Mouse (Mus musculus) layer of hippocampus, postnatal 14 days (tissue): ENCODE data around the gene Nubp2. TPM values are rescaled to one million over a fixed set of nuclear protein-coding genes. Genes with fewer than 3 reads are reported as not detected.
A peak's percentile ranks its signal among the peaks of the same experiment; 100 is the strongest.

Source experiments
- DNase-seq, 2 experiments: peaks; one replicate each; pipeline ENCODE4 v3.0.0; 2021 to 2022; ENCODE audit warnings: low spot score in 2 of 2, mixed read lengths in 1 of 2
- long read RNA-seq, 2 experiments: library from polyadenylated mRNA; stranded (forward); transcript quantifications; one replicate each; pipeline ENCODE4 v2.0.0; 2021
- total RNA-seq, 2 experiments: library from RNA; stranded (reverse); gene quantifications; 2 replicates each; pipeline ENCODE4 v1.2.3; 2021

The Nubp2 gene
- 10 to 100 TPM; 37.7 to 43.4 TPM for total RNA-seq
- long read RNA-seq, experiment 1, transcript Nubp2-201 (7 exons, 1,427 nt): major isoform, 27 of 54 reads
- long read RNA-seq, experiment 1, partial matches to known transcripts: 4 of 54 reads
- long read RNA-seq, experiment 1, other reads (novel, unspliced or antisense): 12 of 54 reads
- long read RNA-seq, experiment 2, transcript Nubp2-205 (6 exons, 1,224 nt): minor isoform, 10 of 103 reads
- long read RNA-seq, experiment 2, transcript Nubp2-201 (7 exons, 1,427 nt): major isoform, 62 of 103 reads
- long read RNA-seq, experiment 2, transcript Nubp2-215 (7 exons, 950 nt): minor isoform, 10 of 103 reads
- long read RNA-seq, experiment 2, partial matches to known transcripts: 4 of 103 reads
- long read RNA-seq, experiment 2, other reads (novel, unspliced or antisense): 13 of 103 reads

DNA sequence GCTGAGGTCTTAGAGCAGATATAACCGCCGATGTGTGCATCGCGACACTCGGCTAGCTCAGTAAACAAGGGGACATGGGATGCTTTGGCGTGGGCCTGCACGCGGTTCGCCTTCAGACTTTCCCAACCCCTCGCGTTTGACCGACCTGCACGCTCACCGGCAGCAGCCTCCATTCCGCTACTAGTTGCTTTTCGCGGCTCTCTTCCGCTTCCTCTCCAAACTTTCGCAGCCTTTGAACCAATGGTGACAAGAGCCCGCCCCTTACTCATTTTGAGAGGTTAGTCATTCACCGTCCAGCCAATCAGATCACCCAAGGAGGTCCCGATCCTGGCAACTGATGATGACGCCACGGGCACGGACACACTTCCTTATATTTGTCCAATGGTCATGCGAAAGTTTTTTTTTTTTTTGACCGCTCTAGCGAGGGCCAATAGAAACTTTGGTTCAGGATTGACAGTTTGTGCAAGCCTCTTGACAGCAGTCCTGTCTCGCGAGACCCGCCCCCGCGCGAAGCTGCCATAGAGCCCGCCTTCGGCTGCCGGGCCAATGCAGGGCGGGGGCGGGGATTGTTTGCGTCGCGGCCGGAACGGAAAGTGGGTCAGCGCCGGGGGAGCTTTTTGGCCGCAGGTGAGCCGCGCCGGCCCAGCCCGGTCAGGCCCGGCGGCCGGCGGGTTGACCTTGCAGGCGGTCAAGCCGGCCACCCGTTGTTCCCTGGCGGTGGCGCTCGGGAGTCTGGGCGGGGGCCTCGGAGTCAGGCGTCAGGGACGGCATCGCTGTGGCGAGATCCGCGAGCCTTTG lies at the start of gene Nubp2, which contains the start of gene Spsb3:
Gene Nubp2 (minus strand): TSS at position 216 of the 798 bp plus-strand sequence.
Gene Spsb3 (plus strand): TSS at position 510 of the 798 bp plus-strand sequence.
- peak; percentile 95 to 100 for DNase-seq

GRCm38 (mm10) chr17:24935666-24936065 lies 49.5 kb upstream of the Nubp2 start:
- DNase-seq: no peak

DNA sequence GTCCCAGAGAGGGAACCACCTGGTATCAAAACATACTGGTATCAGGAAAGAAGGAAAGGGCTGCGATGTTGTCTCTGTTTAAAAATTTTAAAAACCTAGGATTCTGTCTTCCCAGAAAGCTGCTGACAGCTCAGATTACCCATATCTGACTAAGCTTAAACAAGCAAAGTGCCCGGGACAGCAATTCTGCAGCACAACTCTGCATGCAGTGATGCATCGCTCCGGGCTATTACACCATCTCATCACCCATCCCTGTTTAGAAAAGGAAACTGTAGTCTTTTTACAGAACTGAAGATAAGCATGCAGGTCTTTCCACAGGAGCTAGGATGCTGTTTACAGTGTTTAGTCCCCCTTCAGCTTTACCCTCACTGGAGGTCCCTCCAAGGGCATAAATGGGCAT lies 48.8 kb upstream of the Nubp2 start:
- DNase-seq: no peak

DNA sequence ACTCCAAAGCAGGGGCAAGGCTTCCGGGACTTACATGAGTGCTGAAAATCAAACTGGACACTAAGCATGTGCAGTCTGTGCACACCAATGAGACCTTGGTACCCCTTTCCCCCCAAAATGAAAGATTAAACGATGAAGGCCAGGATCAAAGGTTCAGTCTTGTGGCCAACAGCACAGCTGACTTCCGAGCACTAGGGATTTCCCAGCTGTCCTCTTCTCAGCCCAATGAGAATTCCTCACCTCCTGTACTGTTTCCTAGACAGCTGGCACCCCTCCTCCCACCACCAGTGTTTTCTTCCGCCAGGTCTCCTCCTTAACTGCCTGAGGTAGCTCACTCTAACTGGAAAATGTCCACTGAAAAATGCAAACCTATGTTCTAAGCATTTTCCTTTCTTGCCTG lies 47.0 kb upstream of the Nubp2 start:
- DNase-seq: no peak

DNA sequence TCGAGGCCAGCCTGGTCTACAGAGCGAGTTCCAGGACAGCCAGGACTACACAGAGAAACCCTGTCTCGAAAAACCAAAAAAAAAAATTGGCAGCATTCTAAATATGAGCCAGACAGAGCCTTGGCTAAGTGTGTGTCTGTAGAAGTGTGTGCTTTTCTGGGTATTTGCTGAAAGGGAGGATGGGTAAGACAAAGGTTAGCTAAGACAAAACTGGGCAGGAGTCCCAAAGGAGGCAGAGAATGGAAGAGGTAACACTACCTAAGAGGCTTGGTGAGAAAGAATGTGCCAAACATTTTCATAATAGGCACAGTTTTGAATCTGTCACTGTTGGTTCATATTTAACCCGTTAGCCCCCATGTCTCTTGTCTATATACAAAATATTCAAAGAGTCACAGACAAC lies 46.3 kb upstream of the Nubp2 start:
- no peak for DNase-seq

GRCm38 (mm10) chr17:24929506-24929905 lies 43.4 kb upstream of the Nubp2 start:
- DNase-seq: no peak

GRCm38 (mm10) chr17:24923246-24923645 lies 37.1 kb upstream of the Nubp2 start:
- no peak for DNase-seq

DNA sequence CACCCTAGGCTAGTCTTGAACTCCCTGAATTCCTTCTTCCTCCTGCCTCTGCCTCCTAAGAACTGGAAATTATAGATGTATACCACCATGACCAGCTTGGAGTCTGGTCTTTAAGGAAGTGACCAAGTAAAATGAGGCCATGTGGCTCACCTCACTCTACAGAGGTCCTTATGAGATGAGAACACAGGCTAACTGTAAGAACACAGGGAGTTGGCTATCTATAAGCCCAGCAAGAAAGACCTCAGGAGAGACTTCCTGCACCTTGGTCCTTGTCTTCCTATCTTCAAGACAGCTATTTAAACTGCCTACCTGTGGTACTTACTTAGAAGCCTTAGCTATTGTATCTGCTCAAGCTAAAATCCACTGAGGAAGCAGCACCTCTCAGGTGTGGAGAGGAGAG lies 27.8 kb upstream of the Nubp2 start:
- DNase-seq: no peak

- DNase-seq: no peak
Measured at GRCm38 (mm10) chr17:24907591-24907990, 21.4 kb upstream of the Nubp2 start.

DNA sequence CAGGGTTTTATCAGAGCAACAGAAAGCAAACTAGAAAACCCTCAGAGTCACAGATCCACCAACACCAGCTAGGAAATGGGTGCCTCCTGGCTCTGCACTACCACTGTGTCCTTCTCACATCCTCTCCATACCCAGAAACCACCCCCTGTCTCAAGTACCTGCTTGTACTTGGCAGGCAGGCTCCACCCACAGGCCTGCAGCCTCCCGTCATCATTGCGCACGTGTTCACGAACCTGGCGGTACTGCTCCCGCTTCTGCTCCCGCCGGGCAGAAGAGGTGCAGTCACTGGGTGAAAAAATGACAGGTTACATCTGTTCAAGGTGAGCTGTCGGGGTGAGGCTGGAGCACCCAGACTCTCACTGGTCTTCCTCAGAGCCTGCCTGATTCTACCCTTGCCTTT lies 17.6 kb upstream of the Nubp2 start:
- no peak for DNase-seq

- DNase-seq: no peak
Measured at GRCm38 (mm10) chr17:24902671-24903474, 16.7 kb upstream of the Nubp2 start.

- no peak for DNase-seq
Measured at GRCm38 (mm10) chr17:24902124-24902523, 16.0 kb upstream of the Nubp2 start.

DNA sequence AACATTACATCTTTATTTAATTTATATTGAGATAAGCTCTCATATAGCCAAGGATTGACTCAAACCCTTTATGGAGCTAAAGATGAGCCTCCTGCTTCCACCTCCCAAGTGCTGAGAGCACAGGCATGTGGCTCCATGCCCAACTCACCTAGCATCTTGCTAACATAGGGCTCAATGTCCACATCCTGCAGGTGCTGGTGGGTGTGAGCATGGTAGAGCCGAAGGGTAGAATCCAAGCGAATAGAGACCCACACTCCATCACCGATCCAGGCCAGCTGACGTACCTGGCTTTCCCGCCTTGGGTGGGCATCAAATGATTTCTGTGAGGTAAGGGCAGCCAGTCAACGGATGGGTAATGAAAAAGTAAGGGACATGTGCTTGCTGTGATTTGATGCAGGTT lies 13.9 kb upstream of the Nubp2 start:
- DNase-seq: no peak

GRCm38 (mm10) chr17:24899153-24899552 lies 13.0 kb upstream of the Nubp2 start:
- no peak for DNase-seq

DNA sequence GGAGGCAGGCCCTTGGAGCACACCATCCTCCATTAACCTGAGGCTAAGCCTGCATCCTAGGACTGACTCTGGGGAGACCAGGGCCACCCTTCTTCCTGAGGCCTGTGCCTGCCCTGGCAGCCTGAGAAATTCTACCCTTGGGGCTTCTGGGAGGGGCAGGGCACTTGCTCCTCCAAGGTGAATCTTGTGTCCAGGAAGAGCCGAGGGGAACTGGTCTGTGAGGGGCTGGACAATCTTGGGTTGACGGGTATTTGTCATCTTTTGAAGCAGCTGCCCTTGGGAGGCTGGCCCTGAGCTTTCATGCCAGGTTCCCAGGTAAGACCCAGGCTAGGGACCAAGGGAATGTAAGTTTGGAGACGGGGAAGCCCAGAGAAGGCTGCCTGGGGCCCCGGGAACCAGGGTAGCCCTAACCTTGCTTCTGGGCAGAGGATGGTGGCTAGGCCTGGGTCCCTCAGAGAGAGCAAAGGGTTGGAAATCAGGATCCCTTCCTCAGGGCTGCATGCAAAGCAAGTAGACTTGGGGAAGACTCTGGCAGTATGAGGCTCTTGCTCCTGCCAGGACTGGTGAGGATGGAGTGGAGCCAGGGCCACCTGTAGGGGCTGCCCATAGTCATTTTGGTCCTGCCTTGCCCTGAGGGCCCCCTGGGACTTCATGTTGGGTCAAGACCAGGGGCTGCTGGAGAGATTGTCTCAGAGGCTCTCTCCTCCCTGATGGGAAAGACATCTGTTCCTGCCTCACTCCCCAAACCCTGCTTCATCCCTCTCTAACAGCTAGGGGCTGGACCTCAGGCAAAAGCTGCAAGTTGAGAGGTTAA lies 12.1 kb upstream of the Nubp2 start:
- no peak for DNase-seq

DNA sequence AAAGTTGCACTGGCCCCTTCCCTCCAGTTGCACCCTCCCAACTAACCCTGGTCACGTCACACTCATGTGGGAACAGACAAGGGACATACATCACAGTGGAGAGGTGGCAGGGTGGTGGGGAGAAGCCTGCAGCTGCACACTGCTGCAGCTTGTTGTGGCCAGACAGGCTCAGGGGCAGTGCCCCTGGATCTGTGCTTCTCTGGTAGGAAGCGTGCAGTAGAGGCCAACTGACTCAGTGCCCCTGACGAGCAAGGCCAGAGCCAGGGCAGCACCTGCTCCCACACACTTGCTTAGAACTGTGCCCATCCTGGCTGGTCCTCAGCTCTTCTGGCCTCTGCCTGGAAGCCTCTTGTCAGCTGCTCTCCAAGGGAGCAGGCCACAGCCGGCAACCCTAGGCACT lies 11.5 kb upstream of the Nubp2 start:
- DNase-seq: no peak

GRCm38 (mm10) chr17:24896993-24897269 lies 10.8 kb upstream of the Nubp2 start:
- no peak for DNase-seq

DNA sequence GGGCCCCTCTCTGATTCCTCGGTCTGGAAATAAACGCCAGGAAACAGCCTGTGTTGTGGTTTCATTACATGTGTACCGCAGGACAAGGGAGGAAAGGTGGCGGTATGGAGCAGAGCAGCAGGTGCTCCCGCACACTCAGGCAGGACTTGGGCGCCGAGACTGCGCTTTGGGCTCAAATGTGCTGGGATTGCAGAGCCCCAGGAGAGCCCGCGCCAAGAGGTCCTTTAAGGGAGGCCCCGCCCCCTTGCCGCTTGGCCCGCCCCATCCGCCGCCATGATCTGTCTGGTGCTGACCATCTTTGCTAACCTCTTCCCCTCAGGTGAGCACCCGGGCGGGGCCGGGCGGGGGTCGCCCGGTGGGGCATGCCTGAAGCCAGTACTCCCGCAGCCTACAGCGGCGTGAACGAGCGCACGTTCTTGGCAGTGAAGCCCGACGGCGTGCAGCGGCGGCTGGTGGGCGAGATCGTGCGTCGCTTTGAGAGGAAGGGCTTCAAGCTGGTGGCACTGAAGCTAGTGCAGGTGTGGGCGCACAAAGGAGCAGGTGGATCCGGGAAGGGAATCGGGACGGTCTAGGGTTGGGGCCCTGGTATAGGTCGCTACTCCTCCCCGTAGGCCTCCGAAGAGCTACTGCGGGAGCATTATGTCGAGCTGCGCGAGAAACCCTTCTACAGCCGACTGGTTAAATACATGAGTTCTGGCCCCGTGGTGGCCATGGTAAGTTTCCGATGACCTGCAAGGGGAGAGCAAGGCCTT lies 10.3 kb upstream of the Nubp2 start, which contains the start of gene Nme3:
Gene Nme3 (plus strand): TSS at position 260 of the 752 bp plus-strand sequence.
- DNase-seq: peak in 1 of 2 experiments; percentile 75

GRCm38 (mm10) chr17:24895571-24896240 lies 9.6 kb upstream of the Nubp2 start:
- no peak for DNase-seq
